Mouse (Mus musculus) MEL (cell line): ENCODE data around the gene Qrich1. TPM values are rescaled to one million over a fixed set of nuclear protein-coding genes. Genes with fewer than 3 reads are reported as not detected.

Source experiments
- DNase-seq: peaks from one replicate; pipeline ENCODE4 v3.0.0; 2011; ENCODE audit warnings: low read depth, low spot score
- H3K27ac ChIP-seq: 2 replicates; pipeline ENCODE4 v1.5.1; 2012; ENCODE audit warnings: low read depth, mild to moderate bottlenecking, control low read depth, low read length, moderate library complexity; ENCODE audit not compliant: control insufficient read depth
- H3K27me3 ChIP-seq, 2 experiments: fragments of 150-350 bp in 1 of 2; sonication (generic) in 1 of 2; 2 replicates each; pipeline ENCODE4 v1.6.1; 2012; ENCODE audit warnings: low read length in 2 of 2, mild to moderate bottlenecking in 2 of 2, improper control_type of control experiment in 1 of 2, moderate library complexity in 1 of 2; ENCODE audit not compliant: insufficient read depth in 2 of 2, control insufficient read depth in 1 of 2
- H3K36me3 ChIP-seq, 2 experiments: 2 replicates each; pipeline ENCODE4 v1.6.1; 2012 to 2014; ENCODE audit warnings: low read length in 2 of 2, improper control_type of control experiment in 1 of 2, inconsistent platforms in 1 of 2, mild to moderate bottlenecking in 1 of 2; ENCODE audit not compliant: insufficient read depth in 2 of 2, control insufficient read depth in 1 of 2
- H3K4me1 ChIP-seq, 2 experiments: fragments of 150-350 bp in 1 of 2; sonication (generic) in 1 of 2; 2 replicates each; pipeline ENCODE4 v1.6.1; 2012; ENCODE audit warnings: low read length in 2 of 2, improper control_type of control experiment in 1 of 2, mild to moderate bottlenecking in 1 of 2; ENCODE audit not compliant: insufficient read depth in 2 of 2, control insufficient read depth in 1 of 2
- H3K4me3 ChIP-seq, 2 experiments: fragments of 150-350 bp in 1 of 2; sonication (generic) in 1 of 2; 2 replicates each; pipeline ENCODE4 v1.5.1; 2012; ENCODE audit warnings: low read depth in 2 of 2, low read length in 2 of 2, mild to moderate bottlenecking in 2 of 2, moderate library complexity in 2 of 2, control low read depth in 1 of 2, improper control_type of control experiment in 1 of 2; ENCODE audit not compliant: control insufficient read depth in 1 of 2, insufficient read depth in 1 of 2
- H3K79me2 ChIP-seq: 2 replicates; pipeline ENCODE4 v1.6.1; 2012; ENCODE audit warnings: mild to moderate bottlenecking, low read length, moderate library complexity; ENCODE audit not compliant: control insufficient read depth, poor library complexity, insufficient read depth
- H3K9ac ChIP-seq: 2 replicates; pipeline ENCODE4 v1.6.1; 2012; ENCODE audit warnings: low read depth, mild to moderate bottlenecking, control low read depth, low read length, moderate library complexity; ENCODE audit not compliant: control insufficient read depth, poor library complexity, severe bottlenecking
- H3K9me3 ChIP-seq: fragments of 150-350 bp; sonication (generic); replicated peaks from 2 replicates; pipeline ENCODE4 v1.6.1; 2012; ENCODE audit warnings: mild to moderate bottlenecking, low read length, improper control_type of control experiment, moderate library complexity; ENCODE audit not compliant: insufficient read depth
- BHLHE40 ChIP-seq: IDR thresholded peaks from 2 replicates; pipeline ENCODE4 v1.6.1; 2012; ENCODE audit warnings: low read depth, mild to moderate bottlenecking, inconsistent platforms, low read length, improper control_type of control experiment, borderline replicate concordance
- CHD1 ChIP-seq: IDR thresholded peaks from 2 replicates; pipeline ENCODE4 v1.6.1; 2012; ENCODE audit warnings: low read depth, mild to moderate bottlenecking, inconsistent platforms, low read length, improper control_type of control experiment
- CTCF ChIP-seq, 3 experiments: IDR thresholded peaks in 2 of 3; conservative IDR thresholded peaks in 1 of 3; 2 replicates each; pipeline ENCODE4 v1.5.1; 2011 to 2012; ENCODE audit warnings: low read length in 3 of 3, low read depth in 2 of 3, mild to moderate bottlenecking in 2 of 3, improper control_type of control experiment in 1 of 3, inconsistent platforms in 1 of 3, mixed read lengths in 1 of 3, moderate library complexity in 1 of 3; ENCODE audit not compliant: control insufficient read depth in 1 of 3, insufficient read depth in 1 of 3, poor library complexity in 1 of 3, severe bottlenecking in 1 of 3
- E2F4 ChIP-seq: IDR thresholded peaks from 2 replicates; pipeline ENCODE4 v1.6.1; 2011; ENCODE audit warnings: low read depth, low read length, improper control_type of control experiment, borderline replicate concordance
- ELF1 ChIP-seq: IDR thresholded peaks from 2 replicates; pipeline ENCODE4 v1.6.1; 2014; ENCODE audit warnings: low read depth, mild to moderate bottlenecking, inconsistent platforms, low read length, improper control_type of control experiment, moderate library complexity
- EP300 ChIP-seq, 2 experiments: IDR thresholded peaks; 2 replicates each; pipeline ENCODE4 v1.6.1; 2011; ENCODE audit warnings: improper control_type of control experiment in 2 of 2, low read length in 2 of 2, low read depth in 1 of 2, mild to moderate bottlenecking in 1 of 2
- ETS1 ChIP-seq: IDR thresholded peaks from 2 replicates; pipeline ENCODE4 v1.6.1; 2012; ENCODE audit warnings: low read depth, mild to moderate bottlenecking, inconsistent platforms, low read length, improper control_type of control experiment, moderate library complexity
- GATA1 ChIP-seq: IDR thresholded peaks from 2 replicates; pipeline ENCODE4 v1.6.1; 2011; ENCODE audit warnings: low read depth, low read length, improper control_type of control experiment
- HCFC1 ChIP-seq: IDR thresholded peaks from 2 replicates; pipeline ENCODE4 v1.6.1; 2012; ENCODE audit warnings: low read depth, mild to moderate bottlenecking, inconsistent platforms, low read length, improper control_type of control experiment, moderate library complexity
- JUND ChIP-seq: IDR thresholded peaks from 2 replicates; pipeline ENCODE4 v1.6.1; 2011; ENCODE audit warnings: low read depth, mild to moderate bottlenecking, improper control_type of control experiment, low read length
- KAT2A ChIP-seq: conservative IDR thresholded peaks from 2 replicates; pipeline ENCODE4 v1.6.1; 2012; ENCODE audit warnings: low read depth, low read length, improper control_type of control experiment, inconsistent platforms
- MAFK ChIP-seq: IDR thresholded peaks from 2 replicates; pipeline ENCODE4 v1.6.1; 2011; ENCODE audit warnings: low read depth, mild to moderate bottlenecking, low read length, improper control_type of control experiment, borderline replicate concordance
- MAX ChIP-seq: IDR thresholded peaks from 2 replicates; pipeline ENCODE4 v1.6.1; 2011; ENCODE audit warnings: low read length, improper control_type of control experiment
- MAZ ChIP-seq: IDR thresholded peaks from 2 replicates; pipeline ENCODE4 v1.6.1; 2012; ENCODE audit warnings: low read depth, mild to moderate bottlenecking, inconsistent platforms, low read length, improper control_type of control experiment
- MEF2A ChIP-seq: IDR thresholded peaks from 2 replicates; pipeline ENCODE4 v1.6.1; 2014; ENCODE audit warnings: low read depth, mild to moderate bottlenecking, inconsistent platforms, low read length, improper control_type of control experiment; ENCODE audit not compliant: poor library complexity, insufficient replicate concordance, severe bottlenecking; ENCODE audit errors: extremely low read depth
- MYB ChIP-seq: IDR thresholded peaks from 2 replicates; pipeline ENCODE4 v1.6.1; 2011; ENCODE audit warnings: mild to moderate bottlenecking, low read depth, low read length, improper control_type of control experiment
- MYC ChIP-seq: IDR thresholded peaks from 2 replicates; pipeline ENCODE4 v1.6.1; 2011; ENCODE audit warnings: low read depth, mild to moderate bottlenecking, low read length, improper control_type of control experiment, moderate library complexity
- NELFE ChIP-seq: IDR thresholded peaks from 2 replicates; pipeline ENCODE4 v1.6.1; 2011; ENCODE audit warnings: low read depth, low read length, improper control_type of control experiment
- NRF1 ChIP-seq: IDR thresholded peaks from 2 replicates; pipeline ENCODE4 v1.6.1; 2014; ENCODE audit warnings: low read depth, mild to moderate bottlenecking, inconsistent platforms, low read length, improper control_type of control experiment, moderate library complexity; ENCODE audit not compliant: poor library complexity, insufficient read depth, severe bottlenecking
- POLR2A ChIP-seq, 2 experiments: IDR thresholded peaks; 2 replicates each; pipeline ENCODE4 v1.6.1; 2011 to 2012; ENCODE audit warnings: low read length in 2 of 2, mild to moderate bottlenecking in 2 of 2, control low read depth in 1 of 2, improper control_type of control experiment in 1 of 2, low read depth in 1 of 2, moderate library complexity in 1 of 2; ENCODE audit not compliant: control insufficient read depth in 1 of 2, insufficient read depth in 1 of 2, poor library complexity in 1 of 2
- POLR2AphosphoS2 ChIP-seq: IDR thresholded peaks from 2 replicates; pipeline ENCODE4 v1.6.1; 2011; ENCODE audit warnings: low read length, improper control_type of control experiment
- POLR2AphosphoS5 ChIP-seq: IDR thresholded peaks from 2 replicates; pipeline ENCODE4 v1.6.1; 2012; ENCODE audit warnings: low read depth, borderline replicate concordance, mild to moderate bottlenecking, inconsistent platforms, low read length, moderate library complexity, mixed read lengths
- RAD21 ChIP-seq: IDR thresholded peaks from 2 replicates; pipeline ENCODE4 v1.6.1; 2011; ENCODE audit warnings: mild to moderate bottlenecking, low read depth, low read length, improper control_type of control experiment
- RCOR1 ChIP-seq: IDR thresholded peaks from 2 replicates; pipeline ENCODE4 v1.6.1; 2012; ENCODE audit warnings: low read depth, mild to moderate bottlenecking, inconsistent platforms, low read length, improper control_type of control experiment
- SIN3A ChIP-seq: IDR thresholded peaks from 2 replicates; pipeline ENCODE4 v1.6.1; 2012; ENCODE audit warnings: low read length, improper control_type of control experiment, inconsistent platforms
- SMC3 ChIP-seq: IDR thresholded peaks from 2 replicates; pipeline ENCODE4 v1.6.1; 2011; ENCODE audit warnings: low read depth, low read length, improper control_type of control experiment
- TAL1 ChIP-seq: IDR thresholded peaks from 2 replicates; pipeline ENCODE4 v1.6.1; 2012; ENCODE audit warnings: mild to moderate bottlenecking, inconsistent platforms, low read length, moderate library complexity, mixed read lengths
- TBP ChIP-seq: IDR thresholded peaks from 2 replicates; pipeline ENCODE4 v1.8.0; 2011; ENCODE audit warnings: low read depth, low read length, improper control_type of control experiment
- TCF12 ChIP-seq: IDR thresholded peaks from 2 replicates; pipeline ENCODE4 v1.6.1; 2014; ENCODE audit warnings: low read depth, mild to moderate bottlenecking, inconsistent platforms, low read length, improper control_type of control experiment, moderate library complexity
- UBTF ChIP-seq: IDR thresholded peaks from 2 replicates; pipeline ENCODE4 v1.6.1; 2012; ENCODE audit warnings: low read depth, mild to moderate bottlenecking, inconsistent platforms, low read length, improper control_type of control experiment, moderate library complexity, borderline replicate concordance; ENCODE audit not compliant: insufficient read depth
- USF1 ChIP-seq: IDR thresholded peaks from 2 replicates; pipeline ENCODE4 v1.6.1; 2014; ENCODE audit warnings: low read depth, mild to moderate bottlenecking, inconsistent platforms, low read length, improper control_type of control experiment, moderate library complexity
- USF2 ChIP-seq, 2 experiments: IDR thresholded peaks; 2 replicates each; pipeline ENCODE4 v1.6.1; 2011 to 2012; ENCODE audit warnings: improper control_type of control experiment in 2 of 2, low read length in 2 of 2, borderline replicate concordance in 1 of 2, inconsistent platforms in 1 of 2, low read depth in 1 of 2, mild to moderate bottlenecking in 1 of 2; ENCODE audit not compliant: insufficient read depth in 1 of 2
- ZC3H11A ChIP-seq: IDR thresholded peaks from 2 replicates; pipeline ENCODE4 v1.6.1; 2012; ENCODE audit warnings: low read depth, mild to moderate bottlenecking, inconsistent platforms, low read length, improper control_type of control experiment
- ZKSCAN1 ChIP-seq: IDR thresholded peaks from 2 replicates; pipeline ENCODE4 v1.6.1; 2012; ENCODE audit warnings: low read depth, mild to moderate bottlenecking, inconsistent platforms, low read length, improper control_type of control experiment, moderate library complexity
- ZMIZ1 ChIP-seq: IDR thresholded peaks from 2 replicates; pipeline ENCODE4 v1.6.1; 2012; ENCODE audit warnings: low read depth, mild to moderate bottlenecking, inconsistent platforms, low read length, improper control_type of control experiment, moderate library complexity
- ZNF384 ChIP-seq: IDR thresholded peaks from 2 replicates; pipeline ENCODE4 v1.6.1; 2012; ENCODE audit warnings: low read depth, mild to moderate bottlenecking, inconsistent platforms, low read length, improper control_type of control experiment
- polyA plus RNA-seq, 2 experiments: library from polyadenylated mRNA; stranded (reverse) in 1 of 2; unstranded in 1 of 2; fragments of >175 nt in 1 of 2; fragments of >200 nt in 1 of 2; gene quantifications; 2 replicates each; pipeline versions ENCODE4 v1.2.1 to v1.2.4; 2012; ENCODE audit warnings: low replicate concordance in 2 of 2, low read depth in 1 of 2; ENCODE audit not compliant: insufficient read length in 2 of 2, insufficient read depth in 1 of 2, missing spikeins in 1 of 2
- total RNA-seq: library from RNA; depleted of rRNA; stranded (reverse); fragments of 300-350 nt; gene quantifications from 2 replicates; pipeline ENCODE4 v1.2.3, GENCODE M21; 2012

Qrich1 gene
- total and polyA plus RNA-seq, 3 experiments, result 84.5 to 161 (median 126) TPM

DNA sequence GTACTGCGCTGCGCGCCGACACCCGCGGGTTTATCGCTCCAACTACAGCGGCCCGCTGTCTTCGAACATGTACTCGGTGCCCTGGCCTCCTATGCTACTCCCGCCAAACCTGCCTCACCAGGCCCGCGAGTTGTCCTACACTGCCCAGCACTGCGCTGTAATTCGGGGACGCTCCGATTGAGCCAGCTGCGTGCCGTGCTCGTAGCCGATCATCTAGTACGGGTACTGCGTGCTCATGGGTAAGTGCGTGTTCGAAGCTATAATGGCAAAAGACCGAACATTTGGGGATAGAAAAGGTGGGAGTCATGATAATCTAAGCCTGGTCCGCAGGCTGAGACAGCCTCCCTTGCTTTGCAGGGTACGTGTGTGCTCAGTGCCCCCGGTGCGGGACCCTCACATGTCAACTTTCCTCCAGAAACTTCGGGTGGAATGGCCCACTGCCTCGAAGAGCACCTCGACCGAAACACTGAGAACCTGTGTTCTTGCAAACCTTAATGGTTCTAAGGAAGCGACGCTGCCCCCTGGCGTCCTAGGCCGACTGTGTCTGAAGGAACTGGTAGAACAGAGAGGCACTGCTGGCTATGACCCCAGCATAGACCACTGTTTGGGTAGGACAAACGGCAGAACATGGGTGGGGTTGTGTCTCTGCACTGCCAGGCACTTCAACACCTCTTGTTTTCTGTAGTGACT is 53.7 kb downstream of the Qrich1 start:
- H3K9ac ChIP-seq, result peak overlapping the region; percentile 69
- H3K79me2 ChIP-seq, result peaks cover 28% of the 10 kb centered on the region
- peak overlapping the region; percentile 59 to 67 for H3K4me3 ChIP-seq
- peak; percentile 94 for DNase-seq
- peaks cover 0 to 24% of the 10 kb centered on the region in 2 experiments; a peak in 3 of 4 replicates for H3K4me1 ChIP-seq
- H3K27me3 ChIP-seq, result no peaks in the 10 kb centered on the region
- TF ChIP-seq BHLHE40, result no peak
- TF ChIP-seq JUND, result no peak
- TF ChIP-seq CTCF (IDR thresholded peaks at IDR 0.05 in 2 of 3, conservative IDR thresholded peaks at IDR 0.05 in 1 of 3; ENCODE audit: control insufficient read depth in 1 of 3, insufficient read depth in 1 of 3, low read depth in 2 of 3, low read length in 3 of 3, poor library complexity in 1 of 3, severe bottlenecking in 1 of 3), result peak; percentile 73 to 83 (median 79)
- no peak for TF ChIP-seq TBP
- TF ChIP-seq ZMIZ1, result no peak
- TF ChIP-seq KAT2A, result no peak
- TF ChIP-seq GATA1, result no peak
- peak; percentile 56 for TF ChIP-seq RAD21
- no peak for TF ChIP-seq MEF2A
- no peak; the same call in 1 of the 2 replicates for TF ChIP-seq POLR2AphosphoS2
- no peak for TF ChIP-seq EP300 (IDR thresholded peaks at IDR 0.05; ENCODE audit: low read depth in 1 of 2, low read length in 2 of 2)
- TF ChIP-seq MYC, result no peak
- TF ChIP-seq USF2 (IDR thresholded peaks at IDR 0.05; ENCODE audit: borderline replicate concordance in 1 of 2, insufficient read depth in 1 of 2, low read depth in 1 of 2, low read length in 2 of 2), result no peak
- no peak for TF ChIP-seq TCF12
- TF ChIP-seq SIN3A, result peak; percentile 77; the same call in 1 of the 2 replicates
- no peak for TF ChIP-seq USF1
- TF ChIP-seq ZKSCAN1, result no peak; the same call in 1 of the 2 replicates
- no peak for TF ChIP-seq MAFK
- no peak for TF ChIP-seq NRF1
- no peak; the same call in none of the 2 replicates for TF ChIP-seq MAX
- TF ChIP-seq UBTF, result no peak
- no peak for TF ChIP-seq RCOR1
- no peak for TF ChIP-seq MYB
- no peak for TF ChIP-seq TAL1
- TF ChIP-seq ETS1, result no peak
- peak; percentile 84 for TF ChIP-seq SMC3
- TF ChIP-seq MAZ, result no peak
- TF ChIP-seq HCFC1, result peak; percentile 33; the same call in 1 of the 2 replicates
- peak; percentile 57 for TF ChIP-seq ZC3H11A
- no peak for TF ChIP-seq E2F4
- 0 out of 4 replicates have a peak, but pooled peaks of 1 of the 2 experiments have one; percentile 36 for TF ChIP-seq POLR2A (IDR thresholded peaks at IDR 0.05; ENCODE audit: control insufficient read depth in 1 of 2, insufficient read depth in 1 of 2, low read depth in 1 of 2, low read length in 2 of 2, poor library complexity in 1 of 2)
- no peak for TF ChIP-seq CHD1
- TF ChIP-seq NELFE, result 0 out of 2 replicates have a peak, but pooled peaks have one; percentile 35
- TF ChIP-seq POLR2AphosphoS5, result 0 out of 2 replicates have a peak, but pooled peaks have one; percentile 17
- TF ChIP-seq ELF1, result no peak
- no peak for TF ChIP-seq ZNF384
- no peaks in the 10 kb centered on the region for H3K9me3 ChIP-seq
- H3K36me3 ChIP-seq, result peaks cover 0 to 12% of the 10 kb centered on the region in 2 experiments
- H3K27ac ChIP-seq, result peak overlapping the region; percentile 35
